Mouse (Mus musculus) ES-E14 (cell line): ENCODE results near the gene Scrg1. TPM values are rescaled to one million over a fixed set of nuclear protein-coding genes. Genes with fewer than 3 reads are reported as not detected.

Experiments used
- DNase-seq: peaks from one replicate; pipeline ENCODE4 v3.0.0-alpha.2; 2013; ENCODE audit warnings: low read depth, low spot score
- H3K27ac ChIP-seq: 2 replicates; pipeline ENCODE4 v1.5.1; 2012; ENCODE audit warnings: low read depth, mild to moderate bottlenecking, low read length, moderate library complexity, mixed read lengths; ENCODE audit not compliant: poor library complexity, insufficient read depth, severe bottlenecking
- H3K36me3 ChIP-seq: 2 replicates; pipeline ENCODE4 v1.6.1; 2012; ENCODE audit warnings: mild to moderate bottlenecking, low read length, moderate library complexity, mixed read lengths; ENCODE audit not compliant: control insufficient read depth, poor library complexity, insufficient read depth, severe bottlenecking
- H3K4me1 ChIP-seq, 2 experiments: fragments of 150-350 bp in 1 of 2; sonication (generic) in 1 of 2; 2 replicates each; pipeline ENCODE4 v1.6.1; 2012; ENCODE audit warnings: low read length in 2 of 2, mild to moderate bottlenecking in 1 of 2, mixed read lengths in 1 of 2; ENCODE audit not compliant: control insufficient read depth in 2 of 2, insufficient read depth in 2 of 2, poor library complexity in 1 of 2
- H3K4me3 ChIP-seq, 2 experiments: fragments of 150-350 bp in 1 of 2; sonication (generic) in 1 of 2; 2 replicates each; pipeline ENCODE4 v1.5.1; 2012; ENCODE audit warnings: low read length in 2 of 2, low read depth in 1 of 2, mild to moderate bottlenecking in 1 of 2, mixed read lengths in 1 of 2; ENCODE audit not compliant: insufficient read depth in 1 of 2, poor library complexity in 1 of 2, severe bottlenecking in 1 of 2
- H3K9ac ChIP-seq: 2 replicates; pipeline ENCODE4 v1.6.1; 2012; ENCODE audit warnings: low read depth, mild to moderate bottlenecking, low read length, mixed read lengths; ENCODE audit not compliant: poor library complexity, insufficient read depth, severe bottlenecking
- H3K9me3 ChIP-seq: fragments of 150-350 bp; sonication (generic); 2 replicates; pipeline ENCODE4 v1.6.1; 2012; ENCODE audit warnings: low read depth, mild to moderate bottlenecking, low read length; ENCODE audit not compliant: control insufficient read depth, insufficient read depth
- CHD2 ChIP-seq: IDR thresholded peaks from 2 replicates; pipeline ENCODE4 v1.6.1; 2014; ENCODE audit warnings: mild to moderate bottlenecking, low read depth, low read length, inconsistent platforms
- HCFC1 ChIP-seq: IDR thresholded peaks from 2 replicates; pipeline ENCODE4 v1.6.1; 2012; ENCODE audit warnings: low read length, inconsistent platforms, borderline replicate concordance; ENCODE audit not compliant: insufficient read depth
- MAFK ChIP-seq: IDR thresholded peaks from 2 replicates; pipeline ENCODE4 v1.6.1; 2014; ENCODE audit warnings: mild to moderate bottlenecking, low read depth, low read length, inconsistent platforms; ENCODE audit not compliant: insufficient read depth
- ZC3H11A ChIP-seq: IDR thresholded peaks from 2 replicates; pipeline ENCODE4 v1.6.1; 2012; ENCODE audit warnings: low read depth, mild to moderate bottlenecking, inconsistent platforms, low read length, borderline replicate concordance
- ZNF384 ChIP-seq: IDR thresholded peaks from 2 replicates; pipeline ENCODE4 v1.6.1; 2012; ENCODE audit warnings: low read depth, low read length, inconsistent platforms
- in situ Hi-C, 2 experiments: fragments of 600-800 bp; cut with MboI; formaldehyde crosslinking; loops; one replicate each; pipeline ENCODE4 v1.15.1; 2025; ENCODE audit warnings: low sequenced_read_pairs in 2 of 2, inconsistent platforms in 1 of 2; ENCODE audit not compliant: unreplicated experiment in 2 of 2
- total RNA-seq: library from RNA; depleted of rRNA; stranded (reverse); fragments of 300-350 nt; gene quantifications from 2 replicates; pipeline ENCODE4 v1.2.3, GENCODE M21; 2012

Scrg1 gene
- total RNA-seq, 1 experiment, result not detected

GRCm38 (mm10) chr8:57453361-57453760 lies 2.4 kb upstream of the Scrg1 start:
- DNase-seq, result no peak
- no peak overlapping the region for H3K4me3 ChIP-seq
- H3K4me1 ChIP-seq, result no peaks in the 10 kb centered on the region
- no peaks in the 10 kb centered on the region for H3K36me3 ChIP-seq
- TF ChIP-seq ZC3H11A (no peak), CHD2 (no peak), ZNF384 (no peak), MAFK (no peak), HCFC1 (no peak)
- no peaks in the 10 kb centered on the region for H3K9me3 ChIP-seq
- H3K27ac ChIP-seq, result no peak overlapping the region
- in situ Hi-C loops, result no loop called here
- no peak overlapping the region for H3K9ac ChIP-seq

GRCm38 (mm10) chr8:57457152-57457551 lies 1.4 kb downstream of the Scrg1 start:
- H3K4me1 ChIP-seq, result no peaks in the 10 kb centered on the region
- DNase-seq, result no peak
- TF ChIP-seq HCFC1 (no peak), ZC3H11A (no peak), MAFK (no peak), CHD2 (no peak), ZNF384 (no peak)
- no peak overlapping the region for H3K27ac ChIP-seq
- in situ Hi-C loops, result no loop called here
- no peaks in the 10 kb centered on the region for H3K36me3 ChIP-seq
- H3K9me3 ChIP-seq, result no peaks in the 10 kb centered on the region
- no peak overlapping the region for H3K4me3 ChIP-seq
- H3K9ac ChIP-seq, result no peak overlapping the region

- TF ChIP-seq ZC3H11A, result no peak
- no peak for TF ChIP-seq HCFC1
- TF ChIP-seq MAFK, result no peak
- TF ChIP-seq ZNF384, result no peak
- no peak for TF ChIP-seq CHD2
- in situ Hi-C loops, result no loop called here
- Histone ChIP-seq H3K27ac (no peak overlapping the region), H3K4me3 (no peak overlapping the region), H3K36me3 (no peaks in the 10 kb centered on the region), H3K4me1 (no peaks in the 10 kb centered on the region), H3K9ac (no peak overlapping the region), H3K9me3 (no peaks in the 10 kb centered on the region)
- DNase-seq, result no peak
Measured at GRCm38 (mm10) chr8:57457942-57458341, 2.2 kb downstream of the Scrg1 start.

- H3K9ac ChIP-seq, result no peak overlapping the region
- no peak overlapping the region for H3K27ac ChIP-seq
- no peaks in the 10 kb centered on the region for H3K4me1 ChIP-seq
- no peak for DNase-seq
- in situ Hi-C loops, result no loop called here
- H3K4me3 ChIP-seq, result no peak overlapping the region
- TF ChIP-seq MAFK (no peak), ZNF384 (no peak), HCFC1 (no peak), CHD2 (no peak), ZC3H11A (no peak)
- no peaks in the 10 kb centered on the region for H3K9me3 ChIP-seq
- no peaks in the 10 kb centered on the region for H3K36me3 ChIP-seq
Measured at GRCm38 (mm10) chr8:57462839-57463238, 7.1 kb downstream of the Scrg1 start.

GRCm38 (mm10) chr8:57463757-57464156 lies 8.0 kb downstream of the Scrg1 start:
- Histone ChIP-seq H3K9ac (no peak overlapping the region), H3K9me3 (no peaks in the 10 kb centered on the region), H3K4me3 (no peak overlapping the region), H3K36me3 (no peaks in the 10 kb centered on the region), H3K27ac (no peak overlapping the region), H3K4me1 (no peaks in the 10 kb centered on the region)
- TF ChIP-seq HCFC1 (no peak), MAFK (no peak), CHD2 (no peak), ZNF384 (no peak), ZC3H11A (no peak)
- in situ Hi-C loops, result no loop called here
- DNase-seq, result no peak
